Mouse (Mus musculus) erythroblast, embryonic 14.5 days (primary cell): ENCODE measurements around the gene Gm20547. TPM values are rescaled to one million over a fixed set of nuclear protein-coding genes. Genes with fewer than 3 reads are reported as not detected.

Experiments
- H3K27me3 ChIP-seq: 2 replicates; pipeline ENCODE4 v1.6.1; 2012; ENCODE audit warnings: inconsistent platforms; ENCODE audit not compliant: control insufficient read depth
- H3K36me3 ChIP-seq: 2 replicates; pipeline ENCODE4 v1.6.1; 2012; ENCODE audit warnings: mild to moderate bottlenecking, inconsistent platforms; ENCODE audit not compliant: control insufficient read depth
- H3K4me1 ChIP-seq: 2 replicates; pipeline ENCODE4 v1.6.1; 2012; ENCODE audit warnings: inconsistent platforms; ENCODE audit not compliant: control insufficient read depth
- H3K4me3 ChIP-seq: replicated peaks from 2 replicates; pipeline ENCODE3; 2012; ENCODE audit warnings: moderate library complexity, mild to moderate bottlenecking, inconsistent platforms
- H3K9me3 ChIP-seq: 2 replicates; pipeline ENCODE4 v1.6.1; 2012; ENCODE audit warnings: low read length, inconsistent platforms, mixed read lengths; ENCODE audit not compliant: control insufficient read depth
- GATA1 ChIP-seq: IDR thresholded peaks from 2 replicates; pipeline ENCODE4 v1.6.1; 2012; ENCODE audit warnings: low read length, inconsistent platforms, mixed read lengths
- TAL1 ChIP-seq: IDR thresholded peaks from 3 replicates; pipeline ENCODE4 v1.6.1; 2012; ENCODE audit warnings: low read length, inconsistent platforms, mixed read lengths
- polyA plus RNA-seq: library from polyadenylated mRNA; stranded (reverse); fragments of >175 nt; gene quantifications from 2 replicates; pipeline ENCODE4 v1.2.3, GENCODE M21; 2012

Gene Gm20547
- polyA plus RNA-seq, 1 experiment, result not detected

- H3K4me3 ChIP-seq, result no peak overlapping the region
- no peaks in the 10 kb centered on the region for H3K36me3 ChIP-seq
- peaks cover 38% of the 10 kb centered on the region for H3K4me1 ChIP-seq
- no peaks in the 10 kb centered on the region for H3K9me3 ChIP-seq
- peaks cover 1% of the 10 kb centered on the region; the same call in 1 of the 2 replicates for H3K27me3 ChIP-seq
- TF ChIP-seq TAL1 (no peak), GATA1 (no peak)
Observed at GRCm38 (mm10) chr17:34890074-34890743, 8.4 kb upstream of the Gm20547 start.

GRCm38 (mm10) chr17:34887942-34888341 is 6.1 kb upstream of the Gm20547 start:
- H3K9me3 ChIP-seq, result no peaks in the 10 kb centered on the region
- no peaks in the 10 kb centered on the region for H3K36me3 ChIP-seq
- no peak overlapping the region for H3K4me3 ChIP-seq
- TF ChIP-seq GATA1 (no peak), TAL1 (no peak)
- no peaks in the 10 kb centered on the region for H3K27me3 ChIP-seq
- peaks cover 34% of the 10 kb centered on the region for H3K4me1 ChIP-seq

- TF ChIP-seq TAL1 (no peak), GATA1 (no peak)
- Histone ChIP-seq H3K36me3 (no peaks in the 10 kb centered on the region), H3K27me3 (no peaks in the 10 kb centered on the region)
Observed at GRCm38 (mm10) chr17:34885615-34886014, 3.8 kb upstream of the Gm20547 start.

GRCm38 (mm10) chr17:34884704-34885103 is 2.9 kb upstream of the Gm20547 start:
- no peaks in the 10 kb centered on the region for H3K36me3 ChIP-seq
- H3K27me3 ChIP-seq, result no peaks in the 10 kb centered on the region
- H3K4me3 ChIP-seq, result no peak overlapping the region
- TF ChIP-seq GATA1 (no peak), TAL1 (no peak)
- peaks cover 30% of the 10 kb centered on the region for H3K4me1 ChIP-seq
- no peaks in the 10 kb centered on the region for H3K9me3 ChIP-seq

More at GRCm38 (mm10) chr17:34885615-34886014, 3.8 kb upstream of the Gm20547 start:
- Histone ChIP-seq H3K9me3 (no peaks in the 10 kb centered on the region), H3K4me3 (no peak overlapping the region), H3K4me1 (peaks cover 32% of the 10 kb centered on the region)

GRCm38 (mm10) chr17:34883332-34883731 is 1.5 kb upstream of the Gm20547 start:
- Histone ChIP-seq H3K4me3 (no peak overlapping the region), H3K4me1 (peaks cover 30% of the 10 kb centered on the region), H3K36me3 (no peaks in the 10 kb centered on the region), H3K9me3 (no peaks in the 10 kb centered on the region), H3K27me3 (no peaks in the 10 kb centered on the region)
- TF ChIP-seq TAL1, result no peak
- no peak for TF ChIP-seq GATA1

- peaks cover 28% of the 10 kb centered on the region for H3K4me1 ChIP-seq
- no peaks in the 10 kb centered on the region for H3K27me3 ChIP-seq
- TF ChIP-seq TAL1 (no peak), GATA1 (no peak)
- no peaks in the 10 kb centered on the region for H3K9me3 ChIP-seq
- H3K4me3 ChIP-seq, result peak overlapping the region; percentile 41
- no peaks in the 10 kb centered on the region for H3K36me3 ChIP-seq
Observed at GRCm38 (mm10) chr17:34881166-34881565, 676 bp downstream of the Gm20547 start.

- no peaks in the 10 kb centered on the region for H3K27me3 ChIP-seq
- no peaks in the 10 kb centered on the region for H3K36me3 ChIP-seq
- H3K4me1 ChIP-seq, result peaks cover 20% of the 10 kb centered on the region
- no peak for TF ChIP-seq TAL1
- TF ChIP-seq GATA1, result no peak
- no peaks in the 10 kb centered on the region for H3K9me3 ChIP-seq
- H3K4me3 ChIP-seq, result no peak within 1 kb of the TSS
Observed at GRCm38 (mm10) chr17:34879336-34879879, 2.4 kb downstream of the Gm20547 start, which contains the start of gene Zbtb12. Zbtb12 (plus strand) TSS chr17:34879483.

- H3K4me1 ChIP-seq, result no peaks in the 10 kb centered on the region
- H3K9me3 ChIP-seq, result peaks cover 3% of the 10 kb centered on the region; the same call in 1 of the 2 replicates
- H3K4me3 ChIP-seq, result no peak overlapping the region
- H3K27me3 ChIP-seq, result peaks cover 6% of the 10 kb centered on the region
- H3K36me3 ChIP-seq, result no peaks in the 10 kb centered on the region; the same call in 1 of the 2 replicates
- no peak for TF ChIP-seq TAL1
Observed at GRCm38 (mm10) chr17:34874321-34874720, 7.5 kb downstream of the Gm20547 start.

GRCm38 (mm10) chr17:34865981-34866380 is 15.9 kb downstream of the Gm20547 start:
- H3K27me3 ChIP-seq, result peaks cover 1% of the 10 kb centered on the region; the same call in 1 of the 2 replicates
- TF ChIP-seq GATA1 (no peak), TAL1 (no peak)
- H3K4me3 ChIP-seq, result no peak overlapping the region
- no peaks in the 10 kb centered on the region; the same call in 1 of the 2 replicates for H3K36me3 ChIP-seq
- no peaks in the 10 kb centered on the region for H3K4me1 ChIP-seq
- peaks cover 2% of the 10 kb centered on the region; the same call in 1 of the 2 replicates for H3K9me3 ChIP-seq
